Mouse (Mus musculus) layer of hippocampus, adult 18-20 months (tissue): ENCODE measurements around the gene Lrrc28. TPM values are rescaled to one million over a fixed set of nuclear protein-coding genes. Genes with fewer than 3 reads are reported as not detected.
"Not testable (repeated sequence)": the region's sequence is repeated elsewhere in the genome, so short reads cannot be mapped to it uniquely, and the experiment has no call there.

Experiments
- DNase-seq, 2 experiments: peaks; one replicate each; pipeline ENCODE4 v3.0.0; 2022; ENCODE audit warnings: low spot score in 2 of 2
- total RNA-seq, 2 experiments: library from RNA; stranded (reverse); gene quantifications; 2 replicates each; pipeline ENCODE4 v1.2.3; 2021

The Lrrc28 gene
- total RNA-seq, 2 experiments from 2014 or later, result 37.5 to 41.0 TPM

- DNase-seq, result no peak
Observed at GRCm38 (mm10) chr7:67536588-67537372, 108.3 kb downstream of the Lrrc28 start.

- no peak for DNase-seq
Observed at GRCm38 (mm10) chr7:67535941-67536340, 109.1 kb downstream of the Lrrc28 start.

- DNase-seq, result no peak
Observed at GRCm38 (mm10) chr7:67530981-67531380, 114.1 kb downstream of the Lrrc28 start.

- no peak for DNase-seq
Observed at GRCm38 (mm10) chr7:67529381-67529780, 115.7 kb downstream of the Lrrc28 start.

GRCm38 (mm10) chr7:67528821-67529221 lies 116.2 kb downstream of the Lrrc28 start:
- DNase-seq, result no peak

- peak in 1 of 2 experiments; percentile 77 for DNase-seq
Observed at GRCm38 (mm10) chr7:67528063-67528811, 116.8 kb downstream of the Lrrc28 start.

GRCm38 (mm10) chr7:67525886-67526580 lies 119.0 kb downstream of the Lrrc28 start:
- DNase-seq, result no peak

- DNase-seq, result not testable (repeated sequence)
Observed at GRCm38 (mm10) chr7:67524069-67524468, 121.0 kb downstream of the Lrrc28 start.

- DNase-seq, result no peak
Observed at GRCm38 (mm10) chr7:67523400-67523799, 121.7 kb downstream of the Lrrc28 start.

GRCm38 (mm10) chr7:67521731-67522130 lies 123.3 kb downstream of the Lrrc28 start:
- DNase-seq, result not testable (repeated sequence)

- no peak for DNase-seq
Observed at GRCm38 (mm10) chr7:67520959-67521358, 124.1 kb downstream of the Lrrc28 start.

GRCm38 (mm10) chr7:67520001-67520400 lies 125.1 kb downstream of the Lrrc28 start:
- no peak for DNase-seq

GRCm38 (mm10) chr7:67515621-67516020 lies 129.4 kb downstream of the Lrrc28 start:
- peak in 1 of 2 experiments; percentile 38 for DNase-seq

GRCm38 (mm10) chr7:67514893-67515292 lies 130.2 kb downstream of the Lrrc28 start:
- DNase-seq, result no peak

- DNase-seq, result no peak
Observed at GRCm38 (mm10) chr7:67514380-67514779, 130.7 kb downstream of the Lrrc28 start.

- DNase-seq, result peak in 1 of 2 experiments; percentile 59
Observed at GRCm38 (mm10) chr7:67513656-67514055, 131.4 kb downstream of the Lrrc28 start.

GRCm38 (mm10) chr7:67511606-67512005 lies 133.5 kb downstream of the Lrrc28 start:
- DNase-seq, result no peak

- DNase-seq, result peak in 1 of 2 experiments; percentile 31
Observed at GRCm38 (mm10) chr7:67503281-67504010, 141.6 kb downstream of the Lrrc28 start.

- DNase-seq, result no peak
Observed at GRCm38 (mm10) chr7:67502631-67503030, 142.4 kb downstream of the Lrrc28 start.

GRCm38 (mm10) chr7:67500878-67501277 lies 144.2 kb downstream of the Lrrc28 start:
- no peak for DNase-seq
